Comparison of ENCODE assay signal across 18 mouse cellular contexts in the genomic region with DNA sequence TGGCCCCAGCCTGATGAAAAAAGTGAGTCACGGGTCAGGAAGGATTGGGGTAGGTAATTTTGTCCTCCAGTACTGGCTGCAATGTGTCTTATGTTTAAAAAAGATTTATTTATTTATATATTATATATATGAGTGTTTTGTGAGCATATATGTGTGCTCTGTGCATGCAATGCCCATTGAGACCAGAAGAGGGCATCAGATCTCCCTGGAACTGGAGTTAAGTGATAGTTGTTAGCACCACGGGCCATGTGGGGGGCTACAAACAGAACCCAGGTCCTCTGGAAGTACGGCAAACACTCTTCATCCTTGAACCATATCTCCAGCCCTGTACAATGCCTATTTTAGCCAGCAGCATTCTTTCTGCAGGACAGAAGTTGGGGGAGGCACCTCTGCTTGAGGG. TPM values are rescaled to one million over a fixed set of nuclear protein-coding genes. Genes with fewer than 3 reads are reported as not detected.
DNase-seq lines count a peak whose midpoint lies in the region; ATAC-seq and TF ChIP-seq lines count a peak whose summit lies in the region.
"Had no signal": no experiment of that assay in that cellular context is flagged by ENCODE, and none has a peak within 500 bp of the region (broad histone marks: within the 10 kb centered on the region; RNA-seq: fewer than 3 reads in every experiment).

No protein-coding gene starts in this region.

- no peaks in the 10 kb centered on the region for H3K27me3 ChIP-seq in heart, postnatal 0 days (ENCODE audit: control insufficient read depth, insufficient read depth, low read length)
- H3K27me3 ChIP-seq in heart, embryonic 12.5 days (replicated peaks), result no peaks in the 10 kb centered on the region
- no peaks in the 10 kb centered on the region for H3K27me3 ChIP-seq in lung, postnatal 0 days (replicated peaks; ENCODE audit: insufficient read depth, low read length)
- H3K27me3 ChIP-seq: heart, embryonic 15.5 days; hindbrain, embryonic 13.5 days; liver, embryonic 15.5 days had no signal

- H3K4me2 ChIP-seq in heart, postnatal 0 days (ENCODE audit: low read depth, low read length), result no peak overlapping the region
- H3K4me2 ChIP-seq in heart, embryonic 12.5 days, result no peak overlapping the region
- no peak overlapping the region for H3K4me2 ChIP-seq in lung, postnatal 0 days (replicated peaks; ENCODE audit: low read depth, low read length)
- H3K4me2 ChIP-seq: heart, embryonic 15.5 days; hindbrain, embryonic 13.5 days; liver, embryonic 15.5 days had no signal

- DNase-seq in heart, postnatal 0 days (ENCODE audit: low spot score), result no peak
- DNase-seq in lung, postnatal 0 days (ENCODE audit: low spot score), result no peak
- no peak for DNase-seq in lung, postnatal 10 days
- DNase-seq in ES-CJ7 (ENCODE audit: low read depth, low spot score), result peak; percentile 27
- no peak for DNase-seq in heart, adult 8-10 months (ENCODE audit: low spot score)
- DNase-seq in left cerebral cortex, adult 11 months (ENCODE audit: low spot score), result no peak
- DNase-seq: adrenal gland, postnatal 36 days; cerebellum, adult 11-12 months; gastrocnemius, postnatal 14 days; kidney, adult 8-10 months had no signal

- no peak for ATAC-seq in heart, postnatal 0 days (ENCODE audit: insufficient read depth, low read depth)
- ATAC-seq in heart, embryonic 12.5 days (ENCODE audit: insufficient number of reproducible peaks, low FRiP score), result no peak
- no peak for ATAC-seq in lung, postnatal 0 days
- ATAC-seq: activated CD4-positive, CD25-positive, alpha-beta regulatory T cell, adult 4 months; forebrain, embryonic 16.5 days had no signal

- TF ChIP-seq EP300 in heart, postnatal 0 days (IDR thresholded peaks at IDR 0.05; ENCODE audit: low read depth), result no peak
- TF ChIP-seq EP300 in lung, postnatal 0 days (IDR thresholded peaks at IDR 0.05), result no peak

- H3K4me1 ChIP-seq in heart, postnatal 0 days (ENCODE audit: control insufficient read depth, insufficient read depth), result peaks cover 7% of the 10 kb centered on the region; the same call in 1 of the 2 replicates
- peaks cover 19% of the 10 kb centered on the region for H3K4me1 ChIP-seq in heart, embryonic 12.5 days (replicated peaks)
- no peaks in the 10 kb centered on the region for H3K4me1 ChIP-seq in lung, postnatal 0 days (ENCODE audit: insufficient read depth, low read depth, low read length)
- no peaks in the 10 kb centered on the region for H3K4me1 ChIP-seq in cortical plate, adult 2 months (ENCODE audit: control insufficient read depth, insufficient read depth, low read length)
- H3K4me1 ChIP-seq: hindbrain, embryonic 13.5 days; liver, embryonic 15.5 days had no signal

- no peak overlapping the region for H3K9ac ChIP-seq in heart, postnatal 0 days (replicated peaks; ENCODE audit: low read depth, low read length)
- H3K9ac ChIP-seq in heart, embryonic 12.5 days, result no peak overlapping the region
- H3K9ac ChIP-seq in lung, postnatal 0 days (replicated peaks; ENCODE audit: low read depth), result no peak overlapping the region
- H3K9ac ChIP-seq: heart, embryonic 15.5 days; hindbrain, embryonic 13.5 days; liver, embryonic 15.5 days had no signal

- H3K9me3 ChIP-seq in heart, postnatal 0 days (replicated peaks; ENCODE audit: control insufficient read depth, low read length), result no peaks in the 10 kb centered on the region
- H3K9me3 ChIP-seq in heart, embryonic 12.5 days (replicated peaks), result no peaks in the 10 kb centered on the region; the same call in 1 of the 2 replicates
- H3K9me3 ChIP-seq in lung, postnatal 0 days (ENCODE audit: low read length), result no peaks in the 10 kb centered on the region
- H3K9me3 ChIP-seq: heart, embryonic 15.5 days; hindbrain, embryonic 13.5 days; liver, embryonic 15.5 days had no signal

- 0 out of 2 replicates have a peak, but pooled peaks have one; percentile 9 for TF ChIP-seq CTCF in heart, postnatal 0 days (IDR thresholded peaks at IDR 0.05; ENCODE audit: low read depth)
- peak; percentile 37 for TF ChIP-seq CTCF in lung, postnatal 0 days (IDR thresholded peaks at IDR 0.05)
- peak; percentile 21; the same call in 1 of the 2 replicates for TF ChIP-seq CTCF in cortical plate, adult 2 months (IDR thresholded peaks at IDR 0.05; ENCODE audit: extremely low read depth, insufficient read depth, low read length)

- H3K27ac ChIP-seq in heart, postnatal 0 days (ENCODE audit: low read depth), result no peak overlapping the region
- no peak overlapping the region for H3K27ac ChIP-seq in heart, embryonic 12.5 days (ENCODE audit: poor library complexity, severe bottlenecking)
- no peak overlapping the region for H3K27ac ChIP-seq in lung, postnatal 0 days (ENCODE audit: low read length)
- H3K27ac ChIP-seq in cortical plate, adult 2 months (ENCODE audit: insufficient read depth, low read length), result no peak overlapping the region
- H3K27ac ChIP-seq: heart, embryonic 15.5 days; hindbrain, embryonic 13.5 days; liver, embryonic 15.5 days had no signal

- H3K36me3 ChIP-seq in heart, postnatal 0 days (replicated peaks; ENCODE audit: control insufficient read depth, insufficient read depth, low read length), result no peaks in the 10 kb centered on the region
- peaks cover 6% of the 10 kb centered on the region; the same call in 1 of the 2 replicates for H3K36me3 ChIP-seq in heart, embryonic 12.5 days
- H3K36me3 ChIP-seq in lung, postnatal 0 days (ENCODE audit: insufficient read depth, low read length), result no peaks in the 10 kb centered on the region
- H3K36me3 ChIP-seq: heart, embryonic 15.5 days; liver, embryonic 15.5 days had no signal

- WGBS in heart, postnatal 0 days, result 77% methylated on average over 3 of the region's 3 CpGs
- 74% methylated on average over 3 of the region's 3 CpGs for WGBS in heart, embryonic 12.5 days
- 69% methylated on average over 3 of the region's 3 CpGs for WGBS in lung, postnatal 0 days

- no peak for TF ChIP-seq POLR2A in cortical plate, adult 2 months (IDR thresholded peaks at IDR 0.05; ENCODE audit: extremely low read depth, insufficient read depth, low read length)

- no peak overlapping the region for H3K4me3 ChIP-seq in heart, postnatal 0 days (ENCODE audit: low read depth, low read length)
- H3K4me3 ChIP-seq in heart, embryonic 12.5 days, result no peak overlapping the region
- no peak overlapping the region for H3K4me3 ChIP-seq in lung, postnatal 0 days (ENCODE audit: low read depth, low read length)
- no peak overlapping the region for H3K4me3 ChIP-seq in cortical plate, adult 2 months (ENCODE audit: insufficient read depth, low read length)
- H3K4me3 ChIP-seq: heart, embryonic 15.5 days; hindbrain, embryonic 13.5 days; liver, embryonic 15.5 days had no signal

RNA-seq across cellular contexts. Expression of a gene that starts 39.2 kb away (rescaled TPM):
- 0.27 TPM in 1 of 2 replicates, not detected in the other for total RNA-seq in heart, postnatal 0 days (2014; rRNA removed; ENCODE audit: low replicate concordance)
- 0.18 TPM in 1 of 2 replicates, not detected in the other for polyA plus RNA-seq in heart, postnatal 0 days (2015; fragmentation: Nextera tagmentation; extraction: Ambion mirVana)
- 0.26 and 0.45 TPM in 2 replicates for polyA plus RNA-seq in heart, embryonic 12.5 days (2016; fragmentation: Nextera tagmentation; extraction: Ambion mirVana)
- polyA plus RNA-seq in lung, postnatal 0 days (2015; fragmentation: Nextera tagmentation; extraction: Ambion mirVana), result 0.80 and 1.5 TPM in 2 replicates
- polyA plus RNA-seq in cortical plate, adult 2 months (2012; rRNA removed), result 2.2 and 2.3 TPM in 2 replicates
- under 1 TPM; 0.16 to 0.29 (median 0.21) TPM for total RNA-seq in heart, adult 8-10 months (2022)
- total RNA-seq: monocyte, adult 5-6 weeks had no signal

RNA-seq across cellular contexts. Expression of a gene that starts 39.4 kb away (rescaled TPM):
- total RNA-seq in heart, postnatal 0 days (2014; rRNA removed; ENCODE audit: low replicate concordance), result 2.5 TPM in 1 of 2 replicates, not detected in the other
- 0.22 and 0.25 TPM in 2 replicates for polyA plus RNA-seq in heart, postnatal 0 days (2015; fragmentation: Nextera tagmentation; extraction: Ambion mirVana)
- 0.22 and 0.91 TPM in 2 replicates for polyA plus RNA-seq in heart, embryonic 12.5 days (2016; fragmentation: Nextera tagmentation; extraction: Ambion mirVana)
- 0.11 and 0.31 TPM in 2 replicates for polyA plus RNA-seq in lung, postnatal 0 days (2015; fragmentation: Nextera tagmentation; extraction: Ambion mirVana)
- polyA plus RNA-seq in cortical plate, adult 2 months (2012; rRNA removed), result 1.7 and 1.8 TPM in 2 replicates
- total RNA-seq in heart, adult 8-10 months (2022), result under 1 TPM in 2 of 4 experiments, not detected in 2; 0.19 TPM
- total RNA-seq: monocyte, adult 5-6 weeks had no signal
